Mouse (Mus musculus) lung, adult 2 months (tissue): ENCODE measurements around the gene Hist1h2ab.

Source experiments
- CTCF ChIP-seq: fragments of 200-500 bp; IDR thresholded peaks from 2 replicates; pipeline ENCODE4 v1.5.1; 2011; ENCODE audit warnings: mild to moderate bottlenecking, low read length, control low read depth; ENCODE audit not compliant: insufficient read depth
- POLR2A ChIP-seq: fragments of 200-500 bp; IDR thresholded peaks from 2 replicates; pipeline ENCODE4 v1.6.1; 2011; ENCODE audit warnings: low read depth, mild to moderate bottlenecking, control low read depth, low read length, borderline replicate concordance; ENCODE audit errors: extremely low read depth

GRCm38 (mm10) chr13:23729192-23729525 is 21.8 kb upstream of the Hist1h2ab start:
- TF ChIP-seq POLR2A (no peak), CTCF (no peak)
